Mouse (Mus musculus): ENCODE measurements around the gene Rangap1. TPM values are rescaled to one million over a fixed set of nuclear protein-coding genes. Genes with fewer than 3 reads are reported as not detected.

Gene Rangap1
- total and polyA plus RNA-seq, 2 experiments from 2014 or later = 146 to 183 TPM

GRCm38 (mm10) chr15:81764573-81764972 lies 19.2 kb upstream of the Rangap1 start:
- Histone ChIP-seq H3K4me1 (ENCODE audit: insufficient read depth, low read length) (no peaks in the 10 kb centered on the region), H3K27ac (ENCODE audit: low read depth, low read length) (no peak overlapping the region), H3K4me3 (ENCODE audit: low read depth, low read length) (no peak overlapping the region), H3K9ac (replicated peaks; ENCODE audit: low read length, poor library complexity, severe bottlenecking) (no peak overlapping the region), H3K4me2 (ENCODE audit: low read depth, low read length, poor library complexity, severe bottlenecking) (no peak overlapping the region), H3K36me3 (ENCODE audit: insufficient read depth, low read length) (peaks cover 16% of the 10 kb centered on the region), H3K9me3 (ENCODE audit: low read length) (no peaks in the 10 kb centered on the region), H3K27me3 (ENCODE audit: insufficient read depth, low read length) (no peaks in the 10 kb centered on the region)
- ATAC-seq (ENCODE audit: low FRiP score) = no peak
- TF ChIP-seq CTCF (IDR thresholded peaks at IDR 0.05) = no peak
- DNase-seq (ENCODE audit: low spot score) = no peak
- 87% methylated on average over 6 of the region's 6 CpGs for WGBS

- peak; percentile 40 for TF ChIP-seq CTCF (IDR thresholded peaks at IDR 0.05)
- H3K27ac ChIP-seq (ENCODE audit: low read depth, low read length) = no peak overlapping the region
- H3K27me3 ChIP-seq (ENCODE audit: insufficient read depth, low read length) = no peaks in the 10 kb centered on the region
- no peak overlapping the region for H3K4me2 ChIP-seq (ENCODE audit: low read depth, low read length, poor library complexity, severe bottlenecking)
- H3K36me3 ChIP-seq (ENCODE audit: insufficient read depth, low read length) = no peaks in the 10 kb centered on the region
- no peaks in the 10 kb centered on the region for H3K4me1 ChIP-seq (ENCODE audit: insufficient read depth, low read length)
- ATAC-seq (ENCODE audit: low FRiP score) (no peak), DNase-seq (ENCODE audit: low spot score) (no peak)
- no peaks in the 10 kb centered on the region for H3K9me3 ChIP-seq (ENCODE audit: low read length)
- no peak overlapping the region for H3K4me3 ChIP-seq (ENCODE audit: low read depth, low read length)
- 86% methylated on average over 3 of the region's 3 CpGs for WGBS
- H3K9ac ChIP-seq (replicated peaks; ENCODE audit: low read length, poor library complexity, severe bottlenecking) = no peak overlapping the region
These were observed 16.6 kb upstream of the Rangap1 start for GRCm38 (mm10) chr15:81761959-81762358.

- TF ChIP-seq CTCF (IDR thresholded peaks at IDR 0.05) = no peak
- Histone ChIP-seq H3K4me1 (ENCODE audit: insufficient read depth, low read length) (no peaks in the 10 kb centered on the region), H3K9me3 (ENCODE audit: low read length) (no peaks in the 10 kb centered on the region), H3K36me3 (ENCODE audit: insufficient read depth, low read length) (no peaks in the 10 kb centered on the region), H3K4me2 (ENCODE audit: low read depth, low read length, poor library complexity, severe bottlenecking) (no peak overlapping the region), H3K9ac (replicated peaks; ENCODE audit: low read length, poor library complexity, severe bottlenecking) (no peak overlapping the region), H3K4me3 (ENCODE audit: low read depth, low read length) (no peak overlapping the region), H3K27ac (ENCODE audit: low read depth, low read length) (no peak overlapping the region), H3K27me3 (ENCODE audit: insufficient read depth, low read length) (no peaks in the 10 kb centered on the region)
- DNase-seq (ENCODE audit: low spot score) = no peak
- WGBS = 90% methylated on average over 7 of the region's 7 CpGs
- no peak for ATAC-seq (ENCODE audit: low FRiP score)
These were observed 16.1 kb upstream of the Rangap1 start for GRCm38 (mm10) chr15:81761381-81761780.

- H3K27ac ChIP-seq (ENCODE audit: low read depth, low read length) = no peak overlapping the region
- DNase-seq (ENCODE audit: low spot score) (no peak), ATAC-seq (ENCODE audit: low FRiP score) (no peak)
- 95% methylated on average over 5 of the region's 5 CpGs for WGBS
- H3K9ac ChIP-seq (replicated peaks; ENCODE audit: low read length, poor library complexity, severe bottlenecking) = no peak overlapping the region
- H3K36me3 ChIP-seq (ENCODE audit: insufficient read depth, low read length) = no peaks in the 10 kb centered on the region; the same call in 1 of the 2 replicates
- H3K4me2 ChIP-seq (ENCODE audit: low read depth, low read length, poor library complexity, severe bottlenecking) = no peak overlapping the region
- H3K9me3 ChIP-seq (ENCODE audit: low read length) = no peaks in the 10 kb centered on the region
- no peak overlapping the region for H3K4me3 ChIP-seq (ENCODE audit: low read depth, low read length)
- no peaks in the 10 kb centered on the region for H3K4me1 ChIP-seq (ENCODE audit: insufficient read depth, low read length)
- TF ChIP-seq CTCF (IDR thresholded peaks at IDR 0.05) = no peak
- H3K27me3 ChIP-seq (ENCODE audit: insufficient read depth, low read length) = no peaks in the 10 kb centered on the region
These were observed 15.2 kb upstream of the Rangap1 start for GRCm38 (mm10) chr15:81760361-81761079.

GRCm38 (mm10) chr15:81759542-81759941 lies 14.2 kb upstream of the Rangap1 start:
- Histone ChIP-seq H3K27me3 (ENCODE audit: insufficient read depth, low read length) (no peaks in the 10 kb centered on the region), H3K4me2 (ENCODE audit: low read depth, low read length, poor library complexity, severe bottlenecking) (no peak overlapping the region), H3K4me1 (ENCODE audit: insufficient read depth, low read length) (no peaks in the 10 kb centered on the region), H3K36me3 (ENCODE audit: insufficient read depth, low read length) (peaks cover 2% of the 10 kb centered on the region; the same call in 1 of the 2 replicates), H3K9me3 (ENCODE audit: low read length) (no peaks in the 10 kb centered on the region), H3K9ac (replicated peaks; ENCODE audit: low read length, poor library complexity, severe bottlenecking) (no peak overlapping the region), H3K4me3 (ENCODE audit: low read depth, low read length) (no peak overlapping the region), H3K27ac (ENCODE audit: low read depth, low read length) (no peak overlapping the region)
- DNase-seq (ENCODE audit: low spot score) (no peak), ATAC-seq (ENCODE audit: low FRiP score) (no peak)
- TF ChIP-seq CTCF (IDR thresholded peaks at IDR 0.05) = no peak
- WGBS = 90% methylated on average over 3 of the region's 3 CpGs

GRCm38 (mm10) chr15:81758701-81759100 lies 13.4 kb upstream of the Rangap1 start:
- no peak for TF ChIP-seq CTCF (IDR thresholded peaks at IDR 0.05)
- Histone ChIP-seq H3K27ac (ENCODE audit: low read depth, low read length) (no peak overlapping the region), H3K4me2 (ENCODE audit: low read depth, low read length, poor library complexity, severe bottlenecking) (no peak overlapping the region), H3K36me3 (ENCODE audit: insufficient read depth, low read length) (peaks cover 2% of the 10 kb centered on the region; the same call in 1 of the 2 replicates), H3K9ac (replicated peaks; ENCODE audit: low read length, poor library complexity, severe bottlenecking) (no peak overlapping the region), H3K4me3 (ENCODE audit: low read depth, low read length) (no peak overlapping the region), H3K4me1 (ENCODE audit: insufficient read depth, low read length) (no peaks in the 10 kb centered on the region), H3K9me3 (ENCODE audit: low read length) (no peaks in the 10 kb centered on the region), H3K27me3 (ENCODE audit: insufficient read depth, low read length) (no peaks in the 10 kb centered on the region)
- 76% methylated on average over 5 of the region's 5 CpGs for WGBS
- no peak for ATAC-seq (ENCODE audit: low FRiP score)
- no peak for DNase-seq (ENCODE audit: low spot score)
